Mouse (Mus musculus) heart, embryonic 10.5 days (tissue): ENCODE results near the gene Gng7. TPM values are rescaled to one million over a fixed set of nuclear protein-coding genes. Genes with fewer than 3 reads are reported as not detected.
A peak's percentile ranks its signal among the peaks of the same experiment; 100 is the strongest.
"Not testable (repeated sequence)": the region's sequence is repeated elsewhere in the genome, so short reads cannot be mapped to it uniquely, and the experiment has no call there.

ENCODE experiments used
- DNase-seq: peaks from one replicate; pipeline ENCODE4 v3.0.0-alpha.2; 2017; ENCODE audit warnings: low spot score
- H3K27ac ChIP-seq: fragments of 300-500 bp; sonication (generic); 2 replicates; pipeline ENCODE4 v1.5.1; 2016; ENCODE audit warnings: mild to moderate bottlenecking
- H3K27me3 ChIP-seq: fragments of 300-500 bp; sonication (generic); 2 replicates; pipeline ENCODE4 v1.6.1; 2016; ENCODE audit warnings: mild to moderate bottlenecking; ENCODE audit not compliant: poor library complexity, insufficient read depth, severe bottlenecking
- H3K36me3 ChIP-seq: fragments of 300-500 bp; sonication (generic); 2 replicates; pipeline ENCODE4 v1.6.1; 2016; ENCODE audit warnings: mild to moderate bottlenecking, moderate library complexity
- H3K4me1 ChIP-seq: fragments of 300-500 bp; sonication (generic); 2 replicates; pipeline ENCODE4 v1.6.1; 2016; ENCODE audit warnings: mild to moderate bottlenecking
- H3K4me3 ChIP-seq: fragments of 300-500 bp; sonication (generic); 2 replicates; pipeline ENCODE4 v1.5.1; 2016; ENCODE audit warnings: mild to moderate bottlenecking, moderate library complexity
- H3K9me3 ChIP-seq: fragments of 300-500 bp; sonication (generic); 2 replicates; pipeline ENCODE4 v1.6.1; 2016; ENCODE audit warnings: mild to moderate bottlenecking, moderate library complexity
- WGBS: fragments of 180-500 bp; shearing (Covaris S2); methylation state at CpG from one replicate; pipeline ENCODE4 v1.1.7; 2016; 5-methylcytosine and 5-hydroxymethylcytosine counted together
- polyA plus RNA-seq: library from polyadenylated mRNA; unstranded; fragments of >200 nt; fragmentation: Nextera tagmentation; extraction: Ambion mirVana; gene quantifications from 2 replicates; pipeline ENCODE4 v1.2.1, GENCODE M21; 2016

Gene Gng7
- polyA plus RNA-seq, 1 experiment from 2014 or later, result 2.1 TPM

- H3K27ac ChIP-seq, result no peak overlapping the region
- H3K4me1 ChIP-seq, result peaks cover 38% of the 10 kb centered on the region
- no peaks in the 10 kb centered on the region for H3K36me3 ChIP-seq
- no peaks in the 10 kb centered on the region for H3K9me3 ChIP-seq
- H3K4me3 ChIP-seq, result no peak overlapping the region
- 17% methylated on average over 12 of the region's 12 CpGs for WGBS
- peak; percentile 87 for DNase-seq
- peaks cover 44% of the 10 kb centered on the region for H3K27me3 ChIP-seq
These were observed 16.0 kb downstream of the Gng7 start for GRCm38 (mm10) chr10:80998778-80999177.

DNA sequence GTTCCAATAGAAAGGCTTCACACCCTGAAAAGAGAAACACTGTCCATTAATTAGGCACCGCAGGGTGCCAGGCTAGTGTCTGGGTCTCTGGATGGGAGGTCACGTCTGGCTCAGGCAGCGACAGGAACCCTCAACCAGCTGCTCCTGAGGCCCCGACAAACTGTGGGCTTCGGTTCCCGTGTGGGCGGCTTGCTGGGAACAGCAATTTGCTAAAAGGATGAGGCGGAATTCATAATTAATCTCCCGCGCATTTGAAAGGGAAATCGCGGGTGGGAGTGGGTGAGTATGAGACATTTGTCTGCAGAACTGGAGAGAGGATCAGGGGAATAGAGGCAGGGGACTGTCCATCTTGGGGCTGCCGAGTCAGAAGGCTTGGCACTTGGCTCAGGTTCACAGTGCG is 16.7 kb downstream of the Gng7 start:
- Histone ChIP-seq H3K27me3 (peaks cover 50% of the 10 kb centered on the region), H3K36me3 (no peaks in the 10 kb centered on the region), H3K4me1 (peaks cover 41% of the 10 kb centered on the region), H3K27ac (no peak overlapping the region), H3K4me3 (no peak overlapping the region), H3K9me3 (no peaks in the 10 kb centered on the region)
- peak; percentile 74 for DNase-seq
- 40% methylated on average over 14 of the region's 14 CpGs for WGBS

GRCm38 (mm10) chr10:80997332-80997731 is 17.4 kb downstream of the Gng7 start:
- no peak overlapping the region for H3K27ac ChIP-seq
- H3K27me3 ChIP-seq, result peaks cover 56% of the 10 kb centered on the region
- DNase-seq, result no peak
- WGBS, result 78% methylated on average over 8 of the region's 8 CpGs
- H3K4me3 ChIP-seq, result no peak overlapping the region
- H3K4me1 ChIP-seq, result peaks cover 40% of the 10 kb centered on the region
- no peaks in the 10 kb centered on the region for H3K9me3 ChIP-seq
- H3K36me3 ChIP-seq, result no peaks in the 10 kb centered on the region

DNA sequence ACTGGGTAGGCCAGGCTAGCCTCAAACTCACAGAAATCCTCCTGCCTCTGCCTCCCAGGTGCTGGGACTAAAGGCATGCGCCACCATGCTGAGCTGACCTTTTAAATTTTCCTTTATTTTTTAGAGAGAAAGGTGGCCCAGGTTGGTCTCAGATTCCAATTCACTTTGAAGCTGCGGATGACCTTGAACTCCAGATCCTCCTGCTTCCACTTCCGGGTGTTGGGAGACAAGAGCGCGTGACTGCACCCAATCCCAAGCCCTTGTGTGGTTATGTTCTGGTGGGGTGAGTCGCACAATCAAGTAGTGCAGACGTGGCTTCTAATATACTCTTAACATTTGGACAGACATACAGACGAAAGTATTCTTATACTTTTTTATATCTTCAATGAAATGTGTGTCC is 18.2 kb downstream of the Gng7 start:
- no peak overlapping the region for H3K4me3 ChIP-seq
- H3K9me3 ChIP-seq, result no peaks in the 10 kb centered on the region
- peaks cover 34% of the 10 kb centered on the region for H3K4me1 ChIP-seq
- WGBS, result 91% methylated on average over 8 of the region's 8 CpGs
- H3K27ac ChIP-seq, result no peak overlapping the region
- H3K27me3 ChIP-seq, result peaks cover 58% of the 10 kb centered on the region
- no peak for DNase-seq
- H3K36me3 ChIP-seq, result no peaks in the 10 kb centered on the region

GRCm38 (mm10) chr10:80995091-80995632 is 19.6 kb downstream of the Gng7 start:
- no peak overlapping the region for H3K27ac ChIP-seq
- peaks cover 21% of the 10 kb centered on the region for H3K4me1 ChIP-seq
- H3K9me3 ChIP-seq, result no peaks in the 10 kb centered on the region
- peaks cover 52% of the 10 kb centered on the region for H3K27me3 ChIP-seq
- peak overlapping the region; percentile 39; the same call in 1 of the 2 replicates for H3K4me3 ChIP-seq
- no peak for DNase-seq
- no peaks in the 10 kb centered on the region for H3K36me3 ChIP-seq
- 10% methylated on average over 21 of the region's 21 CpGs for WGBS

- Histone ChIP-seq H3K27me3 (peaks cover 51% of the 10 kb centered on the region), H3K4me3 (peak overlapping the region; percentile 39; the same call in 1 of the 2 replicates), H3K9me3 (no peaks in the 10 kb centered on the region), H3K36me3 (no peaks in the 10 kb centered on the region), H3K4me1 (peaks cover 16% of the 10 kb centered on the region), H3K27ac (peak overlapping the region; percentile 3; the same call in 1 of the 2 replicates)
- WGBS, result 50% methylated on average over 4 of the region's 4 CpGs
- no peak for DNase-seq
These were observed 20.1 kb downstream of the Gng7 start for GRCm38 (mm10) chr10:80994621-80995020.

DNA sequence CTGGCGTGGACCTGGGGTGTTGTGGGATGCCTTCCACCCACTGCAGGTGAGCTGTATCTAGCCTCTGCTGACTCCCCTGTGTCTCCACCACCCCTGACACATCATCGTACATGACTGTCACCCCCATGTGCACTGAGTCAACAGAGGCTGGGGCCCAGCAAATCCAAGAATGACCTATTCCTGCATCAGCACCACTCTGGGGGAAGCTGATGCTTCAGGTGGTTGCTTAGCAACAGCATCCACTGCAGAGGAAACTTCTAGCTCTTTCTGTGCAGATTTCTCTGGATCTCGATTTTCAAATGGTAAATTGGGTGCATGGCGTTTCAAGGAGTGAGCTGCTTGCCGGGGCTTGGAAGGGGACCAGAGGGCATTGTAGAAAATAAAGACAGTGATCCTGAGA is 21.5 kb downstream of the Gng7 start:
- no peak for DNase-seq
- Histone ChIP-seq H3K9me3 (no peaks in the 10 kb centered on the region), H3K27ac (no peak overlapping the region), H3K4me3 (no peak overlapping the region), H3K4me1 (peaks cover 13% of the 10 kb centered on the region), H3K27me3 (peaks cover 52% of the 10 kb centered on the region), H3K36me3 (no peaks in the 10 kb centered on the region)
- 70% methylated on average over 5 of the region's 5 CpGs for WGBS

- no peaks in the 10 kb centered on the region for H3K36me3 ChIP-seq
- no peak overlapping the region for H3K27ac ChIP-seq
- peaks cover 21% of the 10 kb centered on the region for H3K4me1 ChIP-seq
- peaks cover 47% of the 10 kb centered on the region for H3K27me3 ChIP-seq
- H3K9me3 ChIP-seq, result no peaks in the 10 kb centered on the region
- no peak for DNase-seq
- H3K4me3 ChIP-seq, result no peak overlapping the region
- 69% methylated on average over 1 of the region's 1 CpGs for WGBS
These were observed 22.8 kb downstream of the Gng7 start for GRCm38 (mm10) chr10:80991945-80992344.

- Histone ChIP-seq H3K4me1 (peaks cover 21% of the 10 kb centered on the region), H3K27ac (no peak overlapping the region), H3K27me3 (peaks cover 54% of the 10 kb centered on the region), H3K36me3 (no peaks in the 10 kb centered on the region), H3K4me3 (no peak overlapping the region), H3K9me3 (no peaks in the 10 kb centered on the region)
- whole genome bisulfite sequencing, result 14% methylated on average over 3 of the region's 3 CpGs
- DNase-seq, result no peak
These were observed 23.7 kb downstream of the Gng7 start for GRCm38 (mm10) chr10:80991007-80991406.

- DNase-seq, result no peak
- H3K4me1 ChIP-seq, result peaks cover 27% of the 10 kb centered on the region
- no peak overlapping the region for H3K4me3 ChIP-seq
- 65% methylated on average over 7 of the region's 7 CpGs for WGBS
- no peaks in the 10 kb centered on the region for H3K9me3 ChIP-seq
- no peaks in the 10 kb centered on the region for H3K36me3 ChIP-seq
- no peak overlapping the region for H3K27ac ChIP-seq
- peaks cover 60% of the 10 kb centered on the region for H3K27me3 ChIP-seq
These were observed 24.3 kb downstream of the Gng7 start for GRCm38 (mm10) chr10:80990406-80990805.

DNA sequence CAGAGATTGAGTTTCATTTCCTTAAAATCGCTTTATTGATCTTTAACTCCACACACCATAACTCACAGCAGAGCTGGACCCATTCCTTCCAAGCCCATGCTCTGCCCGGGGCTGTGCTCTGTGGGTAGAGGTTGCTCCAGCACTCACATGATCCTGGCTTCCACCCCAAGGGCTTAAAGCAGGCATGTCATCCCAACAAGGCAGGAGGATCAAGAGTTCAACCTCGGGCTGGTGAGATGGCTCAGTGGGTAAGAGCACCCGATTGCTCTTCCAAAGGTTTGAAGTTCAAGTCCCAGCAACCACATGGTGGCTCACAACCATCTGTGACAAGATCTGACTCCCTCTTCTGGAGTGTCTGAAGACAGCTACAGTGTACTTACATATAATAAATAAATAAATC is 24.9 kb downstream of the Gng7 start:
- 52% methylated on average over 4 of the region's 4 CpGs for WGBS
- H3K27ac ChIP-seq, H3K4me3 ChIP-seq, DNase-seq, H3K9me3 ChIP-seq, H3K36me3 ChIP-seq: not testable (repeated sequence)
- Histone ChIP-seq H3K27me3 (peaks cover 66% of the 10 kb centered on the region), H3K4me1 (peaks cover 28% of the 10 kb centered on the region)

GRCm38 (mm10) chr10:80989446-80989845 is 25.3 kb downstream of the Gng7 start:
- no peak overlapping the region for H3K4me3 ChIP-seq
- H3K36me3 ChIP-seq, result no peaks in the 10 kb centered on the region
- H3K27me3 ChIP-seq, result peaks cover 66% of the 10 kb centered on the region
- no peak overlapping the region for H3K27ac ChIP-seq
- DNase-seq, result no peak
- WGBS, result 55% methylated on average over 6 of the region's 6 CpGs
- H3K4me1 ChIP-seq, result peaks cover 24% of the 10 kb centered on the region
- H3K9me3 ChIP-seq, result no peaks in the 10 kb centered on the region

DNA sequence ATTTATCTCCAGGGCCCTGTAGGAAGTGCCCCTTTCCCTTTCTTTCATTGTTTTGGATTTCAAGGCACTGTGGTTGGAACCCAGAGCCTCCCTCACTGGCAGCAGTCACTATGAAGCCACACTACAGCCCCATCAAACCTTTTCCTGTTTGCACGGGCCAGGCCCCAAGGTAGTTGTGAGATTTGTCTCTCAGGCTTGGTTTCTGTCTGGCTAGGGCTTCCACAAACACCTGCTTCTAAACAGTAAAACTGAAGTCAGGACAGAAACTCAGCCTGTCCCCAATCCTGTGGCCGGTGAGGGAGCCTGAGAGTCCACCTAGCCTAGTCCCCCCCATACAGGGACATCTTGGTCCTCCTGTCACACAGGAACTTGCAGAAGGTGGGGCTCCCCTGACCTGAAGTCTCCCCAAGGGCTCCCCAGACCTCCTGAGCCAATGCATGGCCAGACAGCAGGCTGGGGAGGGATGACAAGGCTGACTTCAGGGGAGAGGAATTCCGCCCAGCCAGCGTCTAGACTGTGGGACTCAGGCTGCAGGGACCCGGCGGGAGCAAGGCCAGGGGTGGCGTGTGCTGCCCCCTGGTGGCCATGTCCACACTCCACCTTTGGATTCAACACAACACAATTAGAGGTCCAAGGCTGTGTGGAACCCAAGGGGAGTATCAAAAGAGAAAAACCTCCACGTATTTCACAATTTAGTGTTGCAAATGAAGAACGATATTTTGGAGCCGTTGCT is 26.9 kb downstream of the Gng7 start:
- Histone ChIP-seq H3K4me3 (no peak overlapping the region), H3K27ac (peak overlapping the region; percentile 72), H3K27me3 (peaks cover 64% of the 10 kb centered on the region), H3K9me3 (no peaks in the 10 kb centered on the region), H3K36me3 (no peaks in the 10 kb centered on the region), H3K4me1 (peaks cover 20% of the 10 kb centered on the region)
- WGBS, result 8% methylated on average over 10 of the region's 10 CpGs
- DNase-seq, result peak; percentile 94
